Comparison of ENCODE assay signal across 12 mouse cellular contexts in the genomic region with DNA sequence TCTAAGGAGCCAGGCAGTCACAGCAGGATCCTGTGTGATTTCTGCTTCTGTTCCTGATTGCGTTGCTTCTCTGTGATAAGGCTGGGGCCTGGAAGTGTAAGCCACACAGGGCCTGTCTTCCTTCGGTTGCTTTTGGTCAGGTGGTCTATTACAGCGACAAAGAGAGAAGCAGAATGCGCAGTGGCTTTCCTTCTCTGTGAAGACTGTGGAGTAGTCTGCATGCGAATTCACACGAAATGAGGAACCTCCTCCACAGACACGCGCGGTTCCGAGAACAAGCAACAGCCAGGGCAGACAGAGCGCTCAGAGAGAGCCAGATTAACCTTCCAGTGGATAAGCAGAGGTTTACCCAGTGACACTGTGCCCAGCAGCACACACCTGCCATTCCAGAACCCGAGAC. TPM values are rescaled to one million over a fixed set of nuclear protein-coding genes. Genes with fewer than 3 reads are reported as not detected.
DNase-seq lines count a peak whose midpoint lies in the region; ATAC-seq and TF ChIP-seq lines count a peak whose summit lies in the region.
"Had no signal": no experiment of that assay in that cellular context is flagged by ENCODE, and none has a peak within 500 bp of the region (broad histone marks: within the 10 kb centered on the region; RNA-seq: fewer than 3 reads in every experiment).

No protein-coding gene starts in this region.

- H3K36me3 ChIP-seq in heart, embryonic 13.5 days, result no peaks in the 10 kb centered on the region
- H3K36me3 ChIP-seq in lung, postnatal 0 days (ENCODE audit: insufficient read depth, low read length), result no peaks in the 10 kb centered on the region
- peaks cover 16% of the 10 kb centered on the region for H3K36me3 ChIP-seq in small intestine, adult 2 months (ENCODE audit: control insufficient read depth, insufficient read depth, low read length)
- H3K36me3 ChIP-seq: embryonic facial prominence, embryonic 15.5 days; neural tube, embryonic 15.5 days had no signal

- H3K9ac ChIP-seq in heart, embryonic 13.5 days, result peak overlapping the region; percentile 59; the same call in 1 of the 2 replicates
- H3K9ac ChIP-seq in lung, postnatal 0 days (replicated peaks; ENCODE audit: low read depth), result no peak overlapping the region
- H3K9ac ChIP-seq: embryonic facial prominence, embryonic 15.5 days; neural tube, embryonic 15.5 days had no signal

- 71% methylated on average over 12 of the region's 12 CpGs for WGBS in heart, embryonic 13.5 days
- WGBS in lung, postnatal 0 days, result 78% methylated on average over 12 of the region's 12 CpGs
- WGBS in small intestine, adult 2 months, result 85% methylated on average over 12 of the region's 12 CpGs

- H3K27ac ChIP-seq in heart, embryonic 13.5 days (replicated peaks), result no peak overlapping the region
- no peak overlapping the region for H3K27ac ChIP-seq in lung, postnatal 0 days (ENCODE audit: low read length)
- peak overlapping the region; percentile 42 for H3K27ac ChIP-seq in small intestine, adult 2 months (ENCODE audit: insufficient read depth, low read depth, low read length)
- H3K27ac ChIP-seq: embryonic facial prominence, embryonic 15.5 days; hindbrain, postnatal 0 days; neural tube, embryonic 15.5 days had no signal

- no peak for TF ChIP-seq POLR2A in small intestine, adult 2 months (IDR thresholded peaks at IDR 0.05; ENCODE audit: low read depth, low read length)

- peaks cover 10% of the 10 kb centered on the region; the same call in 1 of the 2 replicates for H3K4me1 ChIP-seq in heart, embryonic 13.5 days
- no peaks in the 10 kb centered on the region for H3K4me1 ChIP-seq in lung, postnatal 0 days (ENCODE audit: insufficient read depth, low read depth, low read length)
- H3K4me1 ChIP-seq in small intestine, adult 2 months (ENCODE audit: control insufficient read depth, insufficient read depth, insufficient read length, low read length), result 0 out of 2 replicates have a peak, but pooled peaks cover 6% of the 10 kb centered on the region
- H3K4me1 ChIP-seq: neural tube, embryonic 15.5 days had no signal

- TF ChIP-seq CTCF in lung, postnatal 0 days (IDR thresholded peaks at IDR 0.05), result no peak
- no peak for TF ChIP-seq CTCF in small intestine, adult 2 months (IDR thresholded peaks at IDR 0.05; ENCODE audit: extremely low read depth, insufficient read length, insufficient replicate concordance, low read depth, low read length)

- TF ChIP-seq EP300 in lung, postnatal 0 days (IDR thresholded peaks at IDR 0.05), result no peak

- no peak for DNase-seq in heart, postnatal 36 days
- no peak for DNase-seq in lung, postnatal 0 days (ENCODE audit: low spot score)
- DNase-seq in lung, postnatal 10 days, result no peak
- DNase-seq in cerebellum, adult 9-11 months, result no peak
- DNase-seq in urinary bladder, postnatal 10 days (ENCODE audit: low spot score), result no peak

- H3K27me3 ChIP-seq in heart, embryonic 13.5 days (replicated peaks), result peaks cover 14% of the 10 kb centered on the region
- no peaks in the 10 kb centered on the region for H3K27me3 ChIP-seq in lung, postnatal 0 days (replicated peaks; ENCODE audit: insufficient read depth, low read length)
- H3K27me3 ChIP-seq in small intestine, adult 2 months (ENCODE audit: control insufficient read depth, insufficient read depth, low read length), result no peaks in the 10 kb centered on the region
- H3K27me3 ChIP-seq: embryonic facial prominence, embryonic 15.5 days had no signal

- no peak for ATAC-seq in heart, embryonic 13.5 days (ENCODE audit: extremely low read depth, insufficient number of reproducible peaks, low FRiP score, low TSS enrichment)
- ATAC-seq in lung, postnatal 0 days, result no peak
- ATAC-seq in hematopoietic stem cell, adult 5-6 weeks (replicated peaks in 1 of 2; ENCODE audit: insufficient read depth in 1 of 2, low FRiP score in 2 of 2, low TSS enrichment in 1 of 2, low read depth in 1 of 2, poor library complexity in 2 of 2, severe bottlenecking in 2 of 2), result peak; percentile 46 to 55
- ATAC-seq: hindbrain, postnatal 0 days had no signal

- no peaks in the 10 kb centered on the region for H3K9me3 ChIP-seq in heart, embryonic 13.5 days
- no peaks in the 10 kb centered on the region for H3K9me3 ChIP-seq in lung, postnatal 0 days (ENCODE audit: low read length)
- H3K9me3 ChIP-seq: embryonic facial prominence, embryonic 15.5 days; neural tube, embryonic 15.5 days had no signal

- peak overlapping the region; percentile 38; the same call in 1 of the 2 replicates for H3K4me3 ChIP-seq in heart, embryonic 13.5 days
- H3K4me3 ChIP-seq in lung, postnatal 0 days (ENCODE audit: low read depth, low read length), result no peak overlapping the region
- peak overlapping the region; percentile 15 for H3K4me3 ChIP-seq in small intestine, adult 2 months (ENCODE audit: low read depth, low read length)

- intact Hi-C loops in heart, postnatal 36 days (cut with DNase I), result no loop called here

- peak overlapping the region; percentile 56; the same call in 1 of the 2 replicates for H3K4me2 ChIP-seq in heart, embryonic 13.5 days
- 0 out of 2 replicates have a peak overlapping the region, but pooled peaks have one; percentile 48 for H3K4me2 ChIP-seq in lung, postnatal 0 days (replicated peaks; ENCODE audit: low read depth, low read length)

RNA-seq across cellular contexts. Expression of gene Spaca4, which starts 15.7 kb away (rescaled TPM):
- polyA plus RNA-seq in heart, embryonic 13.5 days (2015; fragmentation: Nextera tagmentation; extraction: Ambion mirVana), result not detected in 2 replicates
- not detected for total RNA-seq in heart, postnatal 36 days (2021)
- not detected in 2 replicates for polyA plus RNA-seq in lung, postnatal 0 days (2015; fragmentation: Nextera tagmentation; extraction: Ambion mirVana)
- not detected in 2 replicates for total RNA-seq in hematopoietic stem cell, adult 5-6 weeks (2017)
- 0.20 and 0.38 TPM in 2 replicates for polyA plus RNA-seq in small intestine, adult 2 months (2012; rRNA removed)
- total RNA-seq: hindbrain, postnatal 0 days; layer of hippocampus, adult 8-10 months had no signal
- polyA plus RNA-seq: hindbrain, postnatal 0 days; neural tube, embryonic 15.5 days had no signal

RNA-seq across cellular contexts. Expression of gene Fam83e, which starts 20.3 kb away (rescaled TPM):
- 0.20 and 0.31 TPM in 2 replicates for polyA plus RNA-seq in heart, embryonic 13.5 days (2015; fragmentation: Nextera tagmentation; extraction: Ambion mirVana)
- total RNA-seq in heart, postnatal 36 days (2021), result under 1 TPM; 0.17 to 0.30 TPM
- 1.7 and 2.3 TPM in 2 replicates for polyA plus RNA-seq in lung, postnatal 0 days (2015; fragmentation: Nextera tagmentation; extraction: Ambion mirVana)
- total RNA-seq in hematopoietic stem cell, adult 5-6 weeks (2017), result 0.79 and 1.8 TPM in 2 replicates
- 64.5 and 102 TPM in 2 replicates for polyA plus RNA-seq in small intestine, adult 2 months (2012; rRNA removed)

RNA-seq across cellular contexts. Expression of gene Sphk2, which starts 23.5 kb away (rescaled TPM):
- 16.7 and 17.5 TPM in 2 replicates for polyA plus RNA-seq in heart, embryonic 13.5 days (2015; fragmentation: Nextera tagmentation; extraction: Ambion mirVana)
- total RNA-seq in heart, postnatal 36 days (2021), result 10 to 100 TPM; 16.2 to 18.7 TPM
- polyA plus RNA-seq in lung, postnatal 0 days (2015; fragmentation: Nextera tagmentation; extraction: Ambion mirVana), result 17.9 and 18.2 TPM in 2 replicates
- 8.2 and 10.9 TPM in 2 replicates for total RNA-seq in hematopoietic stem cell, adult 5-6 weeks (2017)
- 87.3 and 164 TPM in 2 replicates for polyA plus RNA-seq in small intestine, adult 2 months (2012; rRNA removed)

RNA-seq across cellular contexts. Expression of gene Rpl18, which starts 26.1 kb away (rescaled TPM):
- 630 and 695 TPM in 2 replicates for polyA plus RNA-seq in heart, embryonic 13.5 days (2015; fragmentation: Nextera tagmentation; extraction: Ambion mirVana)
- total RNA-seq in heart, postnatal 36 days (2021), result 100 to 1,000 TPM; 550 to 591 TPM
- 720 and 782 TPM in 2 replicates for polyA plus RNA-seq in lung, postnatal 0 days (2015; fragmentation: Nextera tagmentation; extraction: Ambion mirVana)
- 1,764 and 1,816 TPM in 2 replicates for total RNA-seq in hematopoietic stem cell, adult 5-6 weeks (2017)
- 820 and 1,370 TPM in 2 replicates for polyA plus RNA-seq in small intestine, adult 2 months (2012; rRNA removed)

RNA-seq across cellular contexts. Expression of gene Dbp, which starts 36.4 kb away (rescaled TPM):
- 2.2 and 3.5 TPM in 2 replicates for polyA plus RNA-seq in heart, embryonic 13.5 days (2015; fragmentation: Nextera tagmentation; extraction: Ambion mirVana)
- 100 to 1,000 TPM in 1 of 2 experiments, 10 to 100 TPM in 1; 44.4 to 158 TPM for total RNA-seq in heart, postnatal 36 days (2021)
- polyA plus RNA-seq in lung, postnatal 0 days (2015; fragmentation: Nextera tagmentation; extraction: Ambion mirVana), result 6.8 and 9.4 TPM in 2 replicates
- total RNA-seq in hematopoietic stem cell, adult 5-6 weeks (2017), result 11.5 and 25.3 TPM in 2 replicates
- polyA plus RNA-seq in small intestine, adult 2 months (2012; rRNA removed), result 8.9 and 13.1 TPM in 2 replicates

Comparison
In these comparisons a context has a peak if more than half of its experiments do, and no peak if none do; other contexts are left out.
1. ATAC-seq: peak in hematopoietic stem cell, adult 5-6 weeks (2 of 2); none in heart, embryonic 13.5 days (single experiment) and lung, postnatal 0 days (single experiment).
2. RNA of gene Fam83e, which starts 20.3 kb away (polyA plus RNA-seq): 64.5 to 102 TPM in small intestine, adult 2 months; 1.7 to 2.3 TPM in lung, postnatal 0 days and 0.20 to 0.31 TPM in heart, embryonic 13.5 days; every median in the first group is over 10 times any median in the second.